Mouse (Mus musculus): ENCODE measurements around the gene Gxylt2.

DNA sequence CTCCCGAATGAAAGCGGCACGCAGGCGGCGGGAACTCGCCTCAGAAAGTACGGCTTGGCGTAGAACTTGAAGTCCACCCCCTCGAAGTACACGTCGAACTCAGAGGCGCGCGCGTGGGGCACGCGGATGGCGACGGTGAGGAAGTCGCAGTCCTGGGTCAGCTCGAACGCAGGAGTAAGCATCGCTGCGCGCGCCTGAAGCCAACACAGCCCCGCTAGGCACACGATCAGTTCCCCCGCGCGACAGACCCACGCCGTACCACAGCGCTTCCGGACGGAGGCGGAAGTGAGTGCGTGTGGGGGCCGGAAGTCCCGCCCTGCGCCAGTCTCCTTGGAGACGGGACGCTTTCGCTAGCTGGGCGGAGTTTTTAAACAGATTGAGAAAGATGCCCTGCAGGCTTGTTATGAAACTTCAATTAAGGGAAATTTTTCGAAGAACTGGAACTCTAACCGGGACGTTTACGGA lies 33.6 kb upstream of the Gxylt2 start, which contains the start of gene Shq1:
- TF ChIP-seq CTCF (IDR thresholded peaks at IDR 0.05; ENCODE audit: low read depth, low read length): no peak
- TF ChIP-seq POLR2AphosphoS5 (IDR thresholded peaks at IDR 0.05; ENCODE audit: insufficient replicate concordance, low read depth, low read length): no peak
- TF ChIP-seq GATA1 (IDR thresholded peaks at IDR 0.05; ENCODE audit: borderline replicate concordance, low read length): no peak
- TF ChIP-seq TAL1 (conservative IDR thresholded peaks at IDR 0.05; ENCODE audit: low read depth, low read length): no peak
